13 mouse cellular contexts compared by ENCODE assay signal in the genomic region with DNA sequence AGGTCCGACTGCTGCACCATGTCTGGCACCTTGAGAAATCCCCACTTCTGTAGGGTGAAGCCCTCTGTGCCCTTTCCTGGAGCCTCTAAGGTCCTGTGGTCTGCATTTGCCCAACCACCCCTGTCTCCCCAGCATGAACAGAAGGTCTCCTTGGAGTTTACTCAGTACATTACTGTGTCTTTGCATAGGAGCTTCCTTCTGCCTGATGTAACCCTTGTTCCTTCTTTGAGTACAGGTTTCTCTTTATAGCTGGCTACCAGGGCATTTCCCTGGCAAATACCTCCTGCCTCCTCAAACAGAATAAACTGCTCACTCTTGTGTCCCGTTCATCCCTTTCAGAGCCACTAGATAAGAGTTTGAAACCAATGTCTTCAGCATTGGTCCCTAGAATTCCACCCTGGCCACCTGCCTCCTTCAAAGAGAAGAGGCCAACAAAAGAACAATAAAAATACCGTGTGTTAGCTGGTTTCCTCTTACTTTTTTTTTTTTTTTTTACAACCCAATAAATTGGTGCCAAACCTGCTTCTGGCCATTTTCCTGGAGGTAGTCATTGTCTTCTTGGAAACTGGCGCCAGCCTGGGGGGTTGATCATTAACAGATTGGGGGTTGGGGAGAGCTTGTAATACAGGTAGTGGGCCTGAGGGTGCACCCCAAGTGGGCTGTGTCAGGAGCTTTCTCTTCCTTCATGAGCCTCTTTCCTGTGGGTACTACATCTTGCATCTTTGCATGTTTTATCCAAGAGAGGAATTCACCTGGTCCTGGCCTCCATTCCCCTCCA.
DNase-seq lines count a peak whose midpoint lies in the region; ATAC-seq lines count a peak whose summit lies in the region.
"Had no signal": no experiment of that assay in that cellular context is flagged by ENCODE, and none has a peak within 500 bp of the region (broad histone marks: within the 10 kb centered on the region; RNA-seq: fewer than 3 reads in every experiment).

No protein-coding gene starts in this region.

- peak overlapping the region; percentile 18; the same call in 1 of the 2 replicates for H3K27ac ChIP-seq in liver, embryonic 12.5 days
- H3K27ac ChIP-seq in liver, embryonic 11.5 days (ENCODE audit: low read depth, low read length) = no peak overlapping the region; the same call in 1 of the 2 replicates
- H3K27ac ChIP-seq in intestine, embryonic 14.5 days (ENCODE audit: low read depth) = peak overlapping the region; percentile 80
- peak overlapping the region; percentile 88 for H3K27ac ChIP-seq in stomach, embryonic 15.5 days
- H3K27ac ChIP-seq: heart, embryonic 15.5 days had no signal

- no peaks in the 10 kb centered on the region for H3K27me3 ChIP-seq in liver, embryonic 12.5 days (replicated peaks)
- no peaks in the 10 kb centered on the region for H3K27me3 ChIP-seq in liver, embryonic 11.5 days (replicated peaks; ENCODE audit: control insufficient read depth, insufficient read depth, low read length)
- H3K27me3 ChIP-seq in intestine, embryonic 14.5 days (replicated peaks; ENCODE audit: control insufficient read depth, insufficient read depth, low read length) = no peaks in the 10 kb centered on the region
- H3K27me3 ChIP-seq in stomach, embryonic 15.5 days (replicated peaks) = no peaks in the 10 kb centered on the region
- H3K27me3 ChIP-seq: heart, embryonic 15.5 days had no signal

- DNase-seq in liver, embryonic 11.5 days (ENCODE audit: low spot score) = no peak
- DNase-seq in intestine, embryonic 14.5 days (ENCODE audit: low spot score) = peak; percentile 68
- peak; percentile 50 for DNase-seq in kidney, postnatal 14 days
- no peak for DNase-seq in layer of hippocampus, adult 8-10 months (ENCODE audit: low spot score in 2 of 2)
- DNase-seq: cerebellum, postnatal 10 days; left cerebral cortex, postnatal 4 days; lung, postnatal 36 days; thymus, postnatal 36 days had no signal

- no peak for ATAC-seq in liver, embryonic 12.5 days
- ATAC-seq in liver, embryonic 11.5 days (replicated peaks; ENCODE audit: low FRiP score) = no peak
- ATAC-seq in intestine, embryonic 14.5 days (replicated peaks; ENCODE audit: low FRiP score, low TSS enrichment, low read depth) = peak; percentile 16; the same call in 1 of the 2 replicates
- no peak for ATAC-seq in stomach, embryonic 15.5 days (ENCODE audit: insufficient read depth, low FRiP score, low read depth)
- ATAC-seq in megakaryocyte progenitor cell, adult 5-6 weeks (replicated peaks; ENCODE audit: poor library complexity) = no peak
- ATAC-seq: inflammation-experienced regulatory T-cells, adult 6 months had no signal

- no peaks in the 10 kb centered on the region for H3K9me3 ChIP-seq in liver, embryonic 12.5 days (replicated peaks)
- no peaks in the 10 kb centered on the region for H3K9me3 ChIP-seq in liver, embryonic 11.5 days (ENCODE audit: control insufficient read depth, low read length)
- no peaks in the 10 kb centered on the region for H3K9me3 ChIP-seq in intestine, embryonic 14.5 days (ENCODE audit: control insufficient read depth, low read length)
- H3K9me3 ChIP-seq in stomach, embryonic 15.5 days = no peaks in the 10 kb centered on the region
- H3K9me3 ChIP-seq: heart, embryonic 15.5 days had no signal

- no peak overlapping the region for H3K9ac ChIP-seq in liver, embryonic 12.5 days
- no peak overlapping the region for H3K9ac ChIP-seq in liver, embryonic 11.5 days (ENCODE audit: low read depth, low read length)
- H3K9ac ChIP-seq in intestine, embryonic 14.5 days (ENCODE audit: low read length) = no peak overlapping the region
- H3K9ac ChIP-seq in stomach, embryonic 15.5 days = no peak overlapping the region
- H3K9ac ChIP-seq: heart, embryonic 15.5 days had no signal

- no peak overlapping the region for H3K4me3 ChIP-seq in liver, embryonic 12.5 days
- H3K4me3 ChIP-seq in liver, embryonic 11.5 days (ENCODE audit: low read depth, low read length) = no peak overlapping the region
- H3K4me3 ChIP-seq in intestine, embryonic 14.5 days (ENCODE audit: low read depth, low read length) = no peak overlapping the region
- H3K4me3 ChIP-seq in stomach, embryonic 15.5 days (replicated peaks) = no peak overlapping the region
- H3K4me3 ChIP-seq: heart, embryonic 15.5 days had no signal

- H3K4me2 ChIP-seq in liver, embryonic 12.5 days = no peak overlapping the region
- H3K4me2 ChIP-seq in liver, embryonic 11.5 days = no peak overlapping the region
- H3K4me2 ChIP-seq in intestine, embryonic 14.5 days (ENCODE audit: low read length) = no peak overlapping the region
- no peak overlapping the region for H3K4me2 ChIP-seq in stomach, embryonic 15.5 days
- H3K4me2 ChIP-seq: heart, embryonic 15.5 days had no signal

- 59% methylated on average over 4 of the region's 4 CpGs for WGBS in liver, embryonic 12.5 days (ENCODE audit: insufficient replicate concordance)
- 55% methylated on average over 4 of the region's 4 CpGs for WGBS in liver, embryonic 11.5 days
- 39% methylated on average over 4 of the region's 4 CpGs for WGBS in intestine, embryonic 14.5 days
- 54% methylated on average over 4 of the region's 4 CpGs for WGBS in stomach, embryonic 15.5 days

- H3K36me3 ChIP-seq in liver, embryonic 12.5 days = peaks cover 13% of the 10 kb centered on the region
- no peaks in the 10 kb centered on the region for H3K36me3 ChIP-seq in liver, embryonic 11.5 days (ENCODE audit: control insufficient read depth, insufficient read depth, low read length)
- H3K36me3 ChIP-seq in intestine, embryonic 14.5 days (ENCODE audit: control insufficient read depth, insufficient read depth, low read length) = peaks cover 5% of the 10 kb centered on the region; the same call in 1 of the 2 replicates
- no peaks in the 10 kb centered on the region for H3K36me3 ChIP-seq in stomach, embryonic 15.5 days
- H3K36me3 ChIP-seq: heart, embryonic 15.5 days had no signal

- peaks cover 95% of the 10 kb centered on the region for H3K4me1 ChIP-seq in liver, embryonic 12.5 days
- peaks cover 72% of the 10 kb centered on the region for H3K4me1 ChIP-seq in liver, embryonic 11.5 days (replicated peaks; ENCODE audit: control insufficient read depth, insufficient read depth, low read length)
- H3K4me1 ChIP-seq in intestine, embryonic 14.5 days (replicated peaks; ENCODE audit: control insufficient read depth, insufficient read depth, low read length) = peaks cover 85% of the 10 kb centered on the region
- peaks cover 81% of the 10 kb centered on the region for H3K4me1 ChIP-seq in stomach, embryonic 15.5 days

Comparison
In these comparisons a context has a peak if more than half of its experiments do, and no peak if none do; other contexts are left out.
1. DNase-seq: peak in intestine, embryonic 14.5 days (single experiment) and kidney, postnatal 14 days (single experiment); none in liver, embryonic 11.5 days (single experiment) and layer of hippocampus, adult 8-10 months (0 of 2).